Mouse (Mus musculus): ENCODE results near the gene Dtd1. TPM values are rescaled to one million over a fixed set of nuclear protein-coding genes. Genes with fewer than 3 reads are reported as not detected.

Gene Dtd1
- polyA plus RNA-seq, 2 experiments: 19.1 to 39.8 TPM

DNA sequence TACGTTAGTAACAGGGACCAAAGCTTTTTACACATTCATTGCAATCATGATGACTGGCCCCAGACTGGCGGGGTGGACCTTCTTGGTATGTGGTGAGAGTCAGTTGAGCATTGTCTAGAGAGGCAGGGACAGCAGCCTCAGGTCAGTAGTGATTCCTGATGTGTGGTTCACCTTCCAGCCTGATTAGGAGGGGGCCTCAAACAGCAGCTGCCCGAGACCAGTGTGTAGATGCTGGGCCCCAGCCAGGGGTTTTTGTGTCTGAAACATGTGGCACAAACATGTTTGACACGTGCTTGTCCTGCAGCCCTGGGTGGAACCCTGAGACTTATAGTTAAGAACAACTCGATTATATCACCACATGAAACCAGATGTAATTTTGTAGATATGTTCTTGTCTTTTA is 34.5 kb downstream of the Dtd1 start:
- ATAC-seq (ENCODE audit: low FRiP score, low read depth) (no peak), DNase-seq (ENCODE audit: low spot score) (peak; percentile 25)
- H3K27ac ChIP-seq (replicated peaks; ENCODE audit: low read depth, low read length): no peak overlapping the region
- H3K9me3 ChIP-seq (ENCODE audit: control insufficient read depth, low read length): 0 out of 2 replicates have a peak, but pooled peaks cover 2% of the 10 kb centered on the region
- H3K9ac ChIP-seq (ENCODE audit: low read depth, low read length, severe bottlenecking): no peak overlapping the region
- no peak overlapping the region for H3K4me3 ChIP-seq (replicated peaks; ENCODE audit: low read length)
- TF ChIP-seq POLR2A (IDR thresholded peaks at IDR 0.05; ENCODE audit: borderline replicate concordance, extremely low read depth, insufficient read depth, insufficient read length): no peak
- no peak overlapping the region for H3K4me2 ChIP-seq (replicated peaks; ENCODE audit: low read depth, low read length, severe bottlenecking)
- WGBS: 44% methylated on average over 5 of the region's 5 CpGs
- 0 out of 2 replicates have a peak, but pooled peaks cover 4% of the 10 kb centered on the region for H3K36me3 ChIP-seq (ENCODE audit: control insufficient read depth, insufficient read depth, low read length)
- H3K4me1 ChIP-seq (ENCODE audit: control insufficient read depth, insufficient read depth, low read length): 0 out of 2 replicates have a peak, but pooled peaks cover 4% of the 10 kb centered on the region
- H3K27me3 ChIP-seq (ENCODE audit: control insufficient read depth, insufficient read depth, low read length): no peaks in the 10 kb centered on the region

GRCm38 (mm10) chr2:144634729-144635128 is 35.0 kb downstream of the Dtd1 start:
- WGBS: 42% methylated on average over 2 of the region's 2 CpGs
- ATAC-seq (ENCODE audit: low FRiP score, low read depth): no peak
- H3K9ac ChIP-seq (ENCODE audit: low read depth, low read length, severe bottlenecking): no peak overlapping the region
- TF ChIP-seq POLR2A (IDR thresholded peaks at IDR 0.05; ENCODE audit: borderline replicate concordance, extremely low read depth, insufficient read depth, insufficient read length): no peak
- no peaks in the 10 kb centered on the region for H3K27me3 ChIP-seq (ENCODE audit: control insufficient read depth, insufficient read depth, low read length)
- no peak overlapping the region for H3K4me3 ChIP-seq (replicated peaks; ENCODE audit: low read length)
- H3K36me3 ChIP-seq (ENCODE audit: control insufficient read depth, insufficient read depth, low read length): 0 out of 2 replicates have a peak, but pooled peaks cover 4% of the 10 kb centered on the region
- no peak overlapping the region for H3K4me2 ChIP-seq (replicated peaks; ENCODE audit: low read depth, low read length, severe bottlenecking)
- H3K9me3 ChIP-seq (ENCODE audit: control insufficient read depth, low read length): 0 out of 2 replicates have a peak, but pooled peaks cover 2% of the 10 kb centered on the region
- no peak for DNase-seq (ENCODE audit: low spot score)
- 0 out of 2 replicates have a peak, but pooled peaks cover 4% of the 10 kb centered on the region for H3K4me1 ChIP-seq (ENCODE audit: control insufficient read depth, insufficient read depth, low read length)
- H3K27ac ChIP-seq (replicated peaks; ENCODE audit: low read depth, low read length): no peak overlapping the region

GRCm38 (mm10) chr2:144635644-144636320 is 36.1 kb downstream of the Dtd1 start:
- no peak for TF ChIP-seq POLR2A (IDR thresholded peaks at IDR 0.05; ENCODE audit: borderline replicate concordance, extremely low read depth, insufficient read depth, insufficient read length)
- ATAC-seq (ENCODE audit: low FRiP score, low read depth): no peak; the same call in 1 of the 2 replicates

DNA sequence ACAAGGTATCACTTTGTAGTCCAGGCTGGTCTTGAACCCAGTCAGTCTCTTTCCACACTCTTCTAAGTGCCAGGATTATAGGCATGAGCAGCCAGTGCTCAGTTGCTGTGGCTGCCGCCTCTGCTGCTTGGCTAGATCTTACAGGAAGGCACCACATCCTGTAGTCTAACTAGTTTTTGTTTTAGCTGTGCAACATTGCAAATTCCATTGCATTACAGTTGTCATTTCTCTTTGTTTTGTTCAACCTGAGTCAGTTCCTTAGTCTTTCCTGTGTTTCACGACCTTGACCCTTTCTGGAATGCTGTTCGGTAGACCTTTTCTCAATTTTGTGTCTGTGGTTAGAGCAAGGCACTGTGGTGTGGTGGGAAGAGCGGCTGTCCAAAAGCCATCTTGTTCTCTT is 37.5 kb downstream of the Dtd1 start:
- Histone ChIP-seq H3K4me2 (replicated peaks; ENCODE audit: low read depth, low read length, severe bottlenecking) (no peak overlapping the region), H3K36me3 (ENCODE audit: control insufficient read depth, insufficient read depth, low read length) (0 out of 2 replicates have a peak, but pooled peaks cover 4% of the 10 kb centered on the region), H3K9ac (ENCODE audit: low read depth, low read length, severe bottlenecking) (no peak overlapping the region), H3K9me3 (ENCODE audit: control insufficient read depth, low read length) (0 out of 2 replicates have a peak, but pooled peaks cover 2% of the 10 kb centered on the region), H3K4me1 (ENCODE audit: control insufficient read depth, insufficient read depth, low read length) (0 out of 2 replicates have a peak, but pooled peaks cover 4% of the 10 kb centered on the region), H3K27ac (replicated peaks; ENCODE audit: low read depth, low read length) (no peak overlapping the region), H3K4me3 (replicated peaks; ENCODE audit: low read length) (no peak overlapping the region), H3K27me3 (ENCODE audit: control insufficient read depth, insufficient read depth, low read length) (no peaks in the 10 kb centered on the region)
- ATAC-seq (ENCODE audit: low FRiP score, low read depth): no peak
- TF ChIP-seq POLR2A (IDR thresholded peaks at IDR 0.05; ENCODE audit: borderline replicate concordance, extremely low read depth, insufficient read depth, insufficient read length): no peak
- WGBS: 84% methylated on average over 4 of the region's 4 CpGs
- DNase-seq (ENCODE audit: low spot score): no peak

More at GRCm38 (mm10) chr2:144635644-144636320, 36.1 kb downstream of the Dtd1 start:
- no peak overlapping the region for H3K27ac ChIP-seq (replicated peaks; ENCODE audit: low read depth, low read length)
- no peaks in the 10 kb centered on the region for H3K27me3 ChIP-seq (ENCODE audit: control insufficient read depth, insufficient read depth, low read length)
- 0 out of 2 replicates have a peak, but pooled peaks cover 4% of the 10 kb centered on the region for H3K36me3 ChIP-seq (ENCODE audit: control insufficient read depth, insufficient read depth, low read length)
- 0 out of 2 replicates have a peak, but pooled peaks cover 4% of the 10 kb centered on the region for H3K4me1 ChIP-seq (ENCODE audit: control insufficient read depth, insufficient read depth, low read length)
- H3K9ac ChIP-seq (ENCODE audit: low read depth, low read length, severe bottlenecking): no peak overlapping the region
- WGBS: 22% methylated on average over 5 of the region's 5 CpGs
- 0 out of 2 replicates have a peak, but pooled peaks cover 2% of the 10 kb centered on the region for H3K9me3 ChIP-seq (ENCODE audit: control insufficient read depth, low read length)
- no peak overlapping the region for H3K4me3 ChIP-seq (replicated peaks; ENCODE audit: low read length)
- no peak overlapping the region for H3K4me2 ChIP-seq (replicated peaks; ENCODE audit: low read depth, low read length, severe bottlenecking)
- DNase-seq (ENCODE audit: low spot score): peak; percentile 57

DNA sequence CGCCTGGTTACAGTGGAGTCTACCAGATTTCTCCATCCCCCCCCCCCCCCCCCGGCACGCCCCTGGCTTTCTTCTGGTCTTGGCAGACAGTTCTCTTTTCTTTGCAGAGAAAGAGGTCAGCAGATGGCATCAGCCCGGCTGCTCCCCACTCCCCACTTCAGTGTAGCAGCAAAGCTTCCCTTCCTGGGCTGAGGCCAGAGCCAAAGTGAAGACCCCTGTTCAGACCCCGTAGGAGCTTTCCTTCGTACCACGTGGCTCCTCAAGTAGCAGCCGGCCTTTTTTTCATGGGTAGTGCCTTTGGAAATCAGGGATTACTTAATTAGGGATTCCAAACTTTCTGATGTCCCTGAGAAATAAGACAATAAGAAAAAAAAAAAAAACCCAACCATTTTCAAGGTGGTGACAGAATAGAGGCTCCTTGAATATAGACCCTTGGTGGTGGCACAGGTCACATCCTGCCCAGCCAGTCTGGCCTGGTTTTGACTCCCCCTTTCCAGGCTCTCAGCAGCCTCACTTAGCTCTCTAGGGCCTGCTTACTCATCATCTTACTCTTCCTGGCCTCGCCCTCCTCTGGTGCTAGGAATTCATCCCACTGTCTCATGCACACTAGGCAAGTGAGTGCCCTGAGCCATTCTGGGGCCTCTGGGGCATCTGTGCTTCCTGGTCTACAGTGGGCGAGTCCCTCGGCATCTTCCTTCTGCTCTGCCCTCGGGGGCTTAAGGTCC is 38.1 kb downstream of the Dtd1 start:
- no peaks in the 10 kb centered on the region for H3K27me3 ChIP-seq (ENCODE audit: control insufficient read depth, insufficient read depth, low read length)
- 84% methylated on average over 12 of the region's 12 CpGs for WGBS
- H3K27ac ChIP-seq (replicated peaks; ENCODE audit: low read depth, low read length): no peak overlapping the region
- H3K36me3 ChIP-seq (ENCODE audit: control insufficient read depth, insufficient read depth, low read length): no peaks in the 10 kb centered on the region
- DNase-seq (ENCODE audit: low spot score) (no peak), ATAC-seq (ENCODE audit: low FRiP score, low read depth) (no peak)
- TF ChIP-seq POLR2A (IDR thresholded peaks at IDR 0.05; ENCODE audit: borderline replicate concordance, extremely low read depth, insufficient read depth, insufficient read length): no peak
- H3K9me3 ChIP-seq (ENCODE audit: control insufficient read depth, low read length): no peaks in the 10 kb centered on the region
- H3K4me3 ChIP-seq (replicated peaks; ENCODE audit: low read length): no peak overlapping the region
- H3K4me2 ChIP-seq (replicated peaks; ENCODE audit: low read depth, low read length, severe bottlenecking): no peak overlapping the region
- no peak overlapping the region for H3K9ac ChIP-seq (ENCODE audit: low read depth, low read length, severe bottlenecking)
- 0 out of 2 replicates have a peak, but pooled peaks cover 4% of the 10 kb centered on the region for H3K4me1 ChIP-seq (ENCODE audit: control insufficient read depth, insufficient read depth, low read length)
